Mouse (Mus musculus) G1E (cell line): ENCODE results near the gene Relch.
"Not testable (repeated sequence)": the region's sequence is repeated elsewhere in the genome, so short reads cannot be mapped to it uniquely, and the experiment has no call there.

ENCODE experiments used
- CTCF ChIP-seq: IDR thresholded peaks from 2 replicates; pipeline ENCODE4 v1.5.1; 2012; ENCODE audit warnings: low read depth, low read length, inconsistent platforms, mixed read lengths
- GATA1 ChIP-seq: IDR thresholded peaks from 2 replicates; pipeline ENCODE4 v1.6.1; 2012; ENCODE audit warnings: borderline replicate concordance, low read length, inconsistent platforms, mixed read lengths
- GATA2 ChIP-seq: IDR thresholded peaks from 2 replicates; pipeline ENCODE4 v1.6.1; 2012; ENCODE audit warnings: low read depth, low read length, inconsistent platforms, borderline replicate concordance

DNA sequence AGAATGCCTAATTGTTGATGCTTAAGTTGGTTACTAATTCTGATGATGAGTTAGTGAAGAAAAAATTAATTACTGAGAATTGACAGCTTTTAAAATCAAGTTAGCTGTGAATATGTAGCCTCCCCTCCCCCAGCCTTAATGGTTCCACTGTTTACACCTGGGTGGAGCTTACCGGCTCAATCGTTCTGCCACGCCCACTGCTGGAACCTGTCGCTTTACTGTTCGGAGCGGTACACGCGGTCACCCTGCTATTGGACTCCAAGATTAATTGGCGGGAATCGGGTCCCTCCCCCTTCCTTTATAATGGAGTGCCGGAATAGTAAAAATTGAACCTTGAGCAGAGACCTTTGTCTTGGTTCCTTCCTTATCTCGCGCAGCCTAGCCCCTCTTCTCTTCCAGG, 65.6 kb downstream of the Relch start:
- not testable (repeated sequence) for TF ChIP-seq GATA2, CTCF, GATA1
